ENCODE assay signal across 10 mouse cellular contexts in genomic region chr19:29134293-29134692, GRCm38 (mm10).
"Had no signal": no experiment of that assay in that cellular context is flagged by ENCODE, and none has a peak within 500 bp of the region (broad histone marks: within the 10 kb centered on the region; RNA-seq: fewer than 3 reads in every experiment).

No protein-coding gene starts in this region.

- H3K27ac ChIP-seq: layer of hippocampus, adult 2 months; limb, embryonic 12.5 days; midbrain, embryonic 13.5 days; stomach, embryonic 15.5 days had no signal

- H3K9me3 ChIP-seq: limb, embryonic 12.5 days; midbrain, embryonic 13.5 days; stomach, embryonic 15.5 days had no signal

- H3K4me3 ChIP-seq: layer of hippocampus, adult 2 months; limb, embryonic 12.5 days; midbrain, embryonic 13.5 days; stomach, embryonic 15.5 days had no signal

- H3K9ac ChIP-seq: limb, embryonic 12.5 days; midbrain, embryonic 13.5 days; stomach, embryonic 15.5 days had no signal

- H3K4me1 ChIP-seq: limb, embryonic 12.5 days; midbrain, embryonic 13.5 days; stomach, embryonic 15.5 days had no signal

- ATAC-seq: inflammation-experienced regulatory T-cells, adult 6 months; intestine, postnatal 0 days; midbrain, embryonic 13.5 days had no signal

- DNase-seq: kidney, postnatal 4 days; lung, adult 18-20 months; right cerebral cortex, postnatal 14 days; thymus, postnatal 36 days had no signal

- H3K4me2 ChIP-seq: limb, embryonic 12.5 days; midbrain, embryonic 13.5 days; stomach, embryonic 15.5 days had no signal

- H3K27me3 ChIP-seq: limb, embryonic 12.5 days; midbrain, embryonic 13.5 days; stomach, embryonic 15.5 days had no signal
